Mouse (Mus musculus) heart, embryonic 12.5 days (tissue): Measurements from ENCODE around the gene 4930412O13Rik. TPM values are rescaled to one million over a fixed set of nuclear protein-coding genes. Genes with fewer than 3 reads are reported as not detected.

Experiments used
- ATAC-seq: fragments of 200-750 bp; cut with Nextera tagmentation; 2 replicates; pipeline ENCODE4 v1.8.0; 2017; ENCODE audit warnings: moderate TSS enrichment, moderate library complexity; ENCODE audit not compliant: insufficient number of reproducible peaks, low FRiP score
- H3K27ac ChIP-seq: fragments of 300-500 bp; sonication (generic); 2 replicates; pipeline ENCODE4 v1.5.1; 2016; ENCODE audit warnings: mild to moderate bottlenecking, moderate library complexity; ENCODE audit not compliant: poor library complexity, severe bottlenecking
- H3K27me3 ChIP-seq: fragments of 300-500 bp; sonication (generic); replicated peaks from 2 replicates; pipeline ENCODE4 v1.6.1; 2016; ENCODE audit warnings: mild to moderate bottlenecking, moderate library complexity
- H3K36me3 ChIP-seq: fragments of 300-500 bp; sonication (generic); 2 replicates; pipeline ENCODE4 v1.6.1; 2016; ENCODE audit warnings: mild to moderate bottlenecking, moderate library complexity
- H3K4me1 ChIP-seq: fragments of 300-500 bp; sonication (generic); replicated peaks from 2 replicates; pipeline ENCODE4 v1.6.1; 2016; ENCODE audit warnings: mild to moderate bottlenecking
- H3K4me2 ChIP-seq: fragments of 300-500 bp; sonication (generic); 2 replicates; pipeline ENCODE4 v1.6.1; 2016; ENCODE audit warnings: mild to moderate bottlenecking, moderate library complexity
- H3K4me3 ChIP-seq: fragments of 300-500 bp; sonication (generic); 2 replicates; pipeline ENCODE4 v1.5.1; 2016; ENCODE audit warnings: mild to moderate bottlenecking
- H3K9ac ChIP-seq: fragments of 300-500 bp; sonication (generic); 2 replicates; pipeline ENCODE4 v1.6.1; 2016; ENCODE audit warnings: mild to moderate bottlenecking, moderate library complexity
- H3K9me3 ChIP-seq: fragments of 300-500 bp; sonication (generic); replicated peaks from 2 replicates; pipeline ENCODE4 v1.6.1; 2016; ENCODE audit warnings: mild to moderate bottlenecking, moderate library complexity
- WGBS: fragments of 180-500 bp; shearing (Covaris S2); methylation state at CpG from one replicate; pipeline ENCODE4 v1.1.7; 2016; 5-methylcytosine and 5-hydroxymethylcytosine counted together
- polyA plus RNA-seq: library from polyadenylated mRNA; unstranded; fragments of >200 nt; fragmentation: Nextera tagmentation; extraction: Ambion mirVana; gene quantifications from 2 replicates; pipeline ENCODE4 v1.2.1, GENCODE M21; 2016

4930412O13Rik gene
- polyA plus RNA-seq, 1 experiment from 2014 or later = 1.8 TPM

- ATAC-seq = no peak
- Histone ChIP-seq H3K36me3 (no peaks in the 10 kb centered on the region), H3K9ac (no peak within 1 kb of the TSS), H3K9me3 (0 out of 2 replicates have a peak, but pooled peaks cover 3% of the 10 kb centered on the region), H3K4me3 (peak within 1 kb of the TSS; percentile 36), H3K4me2 (peak within 1 kb of the TSS; percentile 68), H3K4me1 (peaks cover 21% of the 10 kb centered on the region), H3K27me3 (peaks cover 91% of the 10 kb centered on the region), H3K27ac (no peak within 1 kb of the TSS)
- under 1% methylated on average over 30 of the region's 30 CpGs for WGBS
These were observed 8.0 kb downstream of the 4930412O13Rik start, which contains the start of gene 9230102O04Rik for GRCm38 (mm10) chr2:9888913-9889650. TSS of gene 9230102O04Rik (minus strand) at chr2:9889540.

DNA sequence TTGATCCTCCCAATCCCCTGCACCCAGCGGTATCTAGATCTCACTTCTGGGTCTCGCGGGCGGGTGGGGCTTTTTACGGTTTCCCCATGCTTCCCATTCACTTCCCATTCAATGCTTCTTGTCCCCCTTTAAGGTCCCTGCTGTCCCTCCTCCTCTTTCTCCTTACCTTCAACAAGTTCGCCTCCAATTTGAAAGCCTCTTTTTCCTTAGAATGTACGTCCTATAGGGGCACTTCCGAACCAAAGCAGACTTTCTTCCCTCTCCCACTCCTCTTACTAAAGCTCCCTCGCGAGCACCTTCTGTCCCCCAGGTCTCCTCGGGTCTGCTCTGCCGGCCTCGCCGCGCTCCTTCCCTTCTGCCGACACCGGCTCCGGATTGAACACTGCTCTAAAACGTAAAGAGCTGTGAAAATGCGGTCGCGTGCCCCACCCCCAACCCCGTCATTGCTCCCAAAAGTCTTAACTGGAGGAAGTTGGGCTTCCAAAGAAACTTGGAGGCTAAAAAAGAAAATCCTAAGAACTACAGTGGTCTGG is 8.7 kb downstream of the 4930412O13Rik start, which contains the start of gene Gata3:
Gata3 (minus strand) TSS at position 384 of the 533 bp plus-strand sequence.
- Histone ChIP-seq H3K9ac (no peak within 1 kb of the TSS), H3K4me2 (peak within 1 kb of the TSS; percentile 68), H3K27ac (no peak within 1 kb of the TSS), H3K9me3 (0 out of 2 replicates have a peak, but pooled peaks cover 3% of the 10 kb centered on the region), H3K27me3 (peaks cover 93% of the 10 kb centered on the region), H3K36me3 (no peaks in the 10 kb centered on the region), H3K4me3 (peak within 1 kb of the TSS; percentile 36), H3K4me1 (peaks cover 14% of the 10 kb centered on the region)
- under 1% methylated on average over 23 of the region's 23 CpGs for WGBS
- no peak for ATAC-seq

GRCm38 (mm10) chr2:9890251-9890650 is 9.2 kb downstream of the 4930412O13Rik start:
- Histone ChIP-seq H3K9ac (no peak overlapping the region), H3K4me2 (peak overlapping the region; percentile 68), H3K36me3 (no peaks in the 10 kb centered on the region), H3K27me3 (peaks cover 94% of the 10 kb centered on the region), H3K4me1 (peaks cover 14% of the 10 kb centered on the region), H3K9me3 (0 out of 2 replicates have a peak, but pooled peaks cover 3% of the 10 kb centered on the region), H3K4me3 (peak overlapping the region; percentile 36; the same call in 1 of the 2 replicates), H3K27ac (no peak overlapping the region)
- ATAC-seq = no peak
- WGBS = 3% methylated on average over 8 of the region's 8 CpGs

DNA sequence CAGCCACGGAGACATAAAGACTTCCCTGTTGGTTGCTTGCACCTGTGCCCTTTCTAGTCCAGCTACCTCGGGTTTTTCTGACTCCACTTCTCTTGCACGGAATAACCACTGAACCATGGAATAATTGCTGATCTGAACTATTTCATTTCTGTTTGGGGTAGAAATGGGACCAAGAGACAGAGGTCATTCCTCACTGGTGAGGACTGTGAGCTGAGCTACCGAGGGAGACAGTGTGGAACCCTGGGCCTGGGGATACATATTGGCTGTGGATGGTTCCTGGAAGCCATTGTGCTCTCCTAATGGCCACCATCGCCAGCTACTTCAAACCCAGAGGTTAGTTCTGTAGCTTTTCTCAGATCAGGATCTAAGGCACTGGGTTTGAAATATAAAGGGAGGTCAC is 9.9 kb downstream of the 4930412O13Rik start:
- peaks cover 19% of the 10 kb centered on the region for H3K4me1 ChIP-seq
- H3K27me3 ChIP-seq = peaks cover 94% of the 10 kb centered on the region
- H3K4me3 ChIP-seq = no peak overlapping the region
- 0 out of 2 replicates have a peak, but pooled peaks cover 3% of the 10 kb centered on the region for H3K9me3 ChIP-seq
- WGBS = 9% methylated on average over 5 of the region's 5 CpGs
- ATAC-seq = no peak
- H3K9ac ChIP-seq = no peak overlapping the region
- no peaks in the 10 kb centered on the region for H3K36me3 ChIP-seq
- H3K4me2 ChIP-seq = no peak overlapping the region
- H3K27ac ChIP-seq = no peak overlapping the region

- Histone ChIP-seq H3K4me1 (peaks cover 18% of the 10 kb centered on the region), H3K9me3 (0 out of 2 replicates have a peak, but pooled peaks cover 3% of the 10 kb centered on the region), H3K36me3 (no peaks in the 10 kb centered on the region), H3K27me3 (peaks cover 94% of the 10 kb centered on the region), H3K4me2 (no peak overlapping the region), H3K27ac (no peak overlapping the region), H3K9ac (no peak overlapping the region), H3K4me3 (no peak overlapping the region)
- WGBS = 8% methylated on average over 7 of the region's 7 CpGs
- ATAC-seq = no peak
These were observed 11.5 kb downstream of the 4930412O13Rik start for GRCm38 (mm10) chr2:9892541-9892940.

- Histone ChIP-seq H3K36me3 (no peaks in the 10 kb centered on the region), H3K9ac (no peak overlapping the region), H3K4me3 (no peak overlapping the region), H3K4me1 (peaks cover 22% of the 10 kb centered on the region), H3K27me3 (peaks cover 94% of the 10 kb centered on the region), H3K9me3 (0 out of 2 replicates have a peak, but pooled peaks cover 3% of the 10 kb centered on the region), H3K4me2 (no peak overlapping the region), H3K27ac (no peak overlapping the region)
- no peak for ATAC-seq
- 3% methylated on average over 6 of the region's 6 CpGs for WGBS
These were observed 12.4 kb downstream of the 4930412O13Rik start for GRCm38 (mm10) chr2:9893272-9893953.

- Histone ChIP-seq H3K4me3 (0 out of 2 replicates have a peak overlapping the region, but pooled peaks have one; percentile 22), H3K27ac (no peak overlapping the region)
These were observed 14.0 kb downstream of the 4930412O13Rik start for GRCm38 (mm10) chr2:9894836-9895593.

GRCm38 (mm10) chr2:9896097-9896770 is 15.2 kb downstream of the 4930412O13Rik start:
- no peaks in the 10 kb centered on the region for H3K36me3 ChIP-seq
- H3K4me3 ChIP-seq = peak overlapping the region; percentile 22
- no peak for ATAC-seq
- peaks cover 14% of the 10 kb centered on the region for H3K4me1 ChIP-seq
- no peaks in the 10 kb centered on the region for H3K9me3 ChIP-seq
- H3K9ac ChIP-seq = no peak overlapping the region
- H3K27ac ChIP-seq = no peak overlapping the region
- peak overlapping the region; percentile 53 for H3K4me2 ChIP-seq
- under 1% methylated on average over 22 of the region's 22 CpGs for WGBS
- peaks cover 85% of the 10 kb centered on the region for H3K27me3 ChIP-seq

More at GRCm38 (mm10) chr2:9894836-9895593, 14.0 kb downstream of the 4930412O13Rik start:
- Histone ChIP-seq H3K4me1 (peaks cover 14% of the 10 kb centered on the region), H3K9me3 (0 out of 2 replicates have a peak, but pooled peaks cover 3% of the 10 kb centered on the region), H3K36me3 (no peaks in the 10 kb centered on the region), H3K9ac (no peak overlapping the region), H3K27me3 (peaks cover 94% of the 10 kb centered on the region), H3K4me2 (no peak overlapping the region)
- WGBS = 1% methylated on average over 19 of the region's 19 CpGs
- no peak for ATAC-seq

- Histone ChIP-seq H3K36me3 (no peaks in the 10 kb centered on the region), H3K4me1 (peaks cover 14% of the 10 kb centered on the region), H3K27ac (no peak overlapping the region), H3K9ac (no peak overlapping the region), H3K27me3 (peaks cover 73% of the 10 kb centered on the region), H3K9me3 (no peaks in the 10 kb centered on the region), H3K4me3 (no peak overlapping the region), H3K4me2 (no peak overlapping the region)
- ATAC-seq = no peak
- WGBS = 18% methylated on average over 8 of the region's 8 CpGs
These were observed 16.8 kb downstream of the 4930412O13Rik start for GRCm38 (mm10) chr2:9897846-9898245.
